Mouse (Mus musculus) liver (tissue): Measurements from ENCODE around the gene Gm597.

ENCODE experiments used
- DNase-seq: peaks from one replicate; pipeline ENCODE4 v3.0.0-alpha.2; 2020; ENCODE audit warnings: mixed read lengths

Gm597 gene

GRCm38 (mm10) chr1:28780152-28780551 lies at the start of gene Gm597:
Gene Gm597, minus strand, starts transcription at chr1:28780252.
- no peak for DNase-seq

- no peak for DNase-seq
Measured at GRCm38 (mm10) chr1:28807689-28808088, 27.6 kb upstream of the Gm597 start.

GRCm38 (mm10) chr1:28806618-28807017 lies 26.6 kb upstream of the Gm597 start:
- no peak for DNase-seq

GRCm38 (mm10) chr1:28800881-28801280 lies 20.8 kb upstream of the Gm597 start:
- no peak for DNase-seq
